Mouse (Mus musculus) kidney, embryonic 14.5 days (tissue): ENCODE data around the gene Hist1h2bh. TPM values are rescaled to one million over a fixed set of nuclear protein-coding genes. Genes with fewer than 3 reads are reported as not detected.
"Not testable (repeated sequence)": the region's sequence is repeated elsewhere in the genome, so short reads cannot be mapped to it uniquely, and the experiment has no call there.

Experiments
- ATAC-seq: fragments of 200-750 bp; cut with Nextera tagmentation; 2 replicates; pipeline ENCODE4 v1.8.0; 2017; ENCODE audit warnings: moderate number of reproducible peaks, mild to moderate bottlenecking, moderate TSS enrichment, moderate library complexity; ENCODE audit not compliant: low FRiP score, low TSS enrichment
- H3K27ac ChIP-seq: fragments of 300-500 bp; sonication (generic); 2 replicates; pipeline ENCODE4 v1.5.1; 2014; ENCODE audit warnings: low read depth, mild to moderate bottlenecking, low read length, moderate library complexity, mixed read lengths
- H3K27me3 ChIP-seq: fragments of 300-500 bp; sonication (generic); 2 replicates; pipeline ENCODE4 v1.6.1; 2014; ENCODE audit warnings: mild to moderate bottlenecking, low read length; ENCODE audit not compliant: control insufficient read depth, insufficient read depth
- H3K36me3 ChIP-seq: fragments of 300-500 bp; sonication (generic); 2 replicates; pipeline ENCODE4 v1.6.1; 2014; ENCODE audit warnings: low read length, mixed read lengths; ENCODE audit not compliant: control insufficient read depth, insufficient read depth
- H3K4me1 ChIP-seq: fragments of 300-500 bp; sonication (generic); 2 replicates; pipeline ENCODE4 v1.6.1; 2014; ENCODE audit warnings: low read length, mixed read lengths; ENCODE audit not compliant: control insufficient read depth, insufficient read depth
- H3K4me2 ChIP-seq: fragments of 300-500 bp; sonication (generic); replicated peaks from 2 replicates; pipeline ENCODE4 v1.6.1; 2014; ENCODE audit warnings: low read depth, mild to moderate bottlenecking, low read length
- H3K4me3 ChIP-seq: fragments of 300-500 bp; sonication (generic); 2 replicates; pipeline ENCODE4 v1.5.1; 2014; ENCODE audit warnings: mild to moderate bottlenecking, low read length
- H3K9ac ChIP-seq: fragments of 300-500 bp; sonication (generic); 2 replicates; pipeline ENCODE4 v1.6.1; 2014; ENCODE audit warnings: low read depth, mild to moderate bottlenecking, low read length, moderate library complexity
- H3K9me3 ChIP-seq: fragments of 300-500 bp; sonication (generic); 2 replicates; pipeline ENCODE4 v1.6.1; 2016; ENCODE audit warnings: low read length; ENCODE audit not compliant: control insufficient read depth
- WGBS: fragments of 180-500 bp; shearing (Covaris S2); extraction: QIAGEN DNeasy Blood & Tissue Kit; methylation state at CpG from one replicate; pipeline ENCODE4 v1.1.7; 2014; 5-methylcytosine and 5-hydroxymethylcytosine counted together
- polyA plus RNA-seq: library from polyadenylated mRNA; unstranded; fragments of >200 nt; fragmentation: Nextera tagmentation; extraction: Ambion mirVana; gene quantifications from 2 replicates; pipeline ENCODE4 v1.2.1, GENCODE M21; 2014

Gene Hist1h2bh
- polyA plus RNA-seq, 1 experiment from 2014 or later = 1.4 TPM

GRCm38 (mm10) chr13:23575271-23575851 lies 32.2 kb upstream of the Hist1h2bh start, which contains the start of gene Hist1h3d:
TSS of gene Hist1h3d (plus strand) at chr13:23575763.
- ATAC-seq = peak; percentile 66
- peak within 1 kb of the TSS; percentile 94 for H3K27ac ChIP-seq
- WGBS = under 1% methylated on average over 18 of the region's 18 CpGs
- H3K9me3 ChIP-seq = no peaks in the 10 kb centered on the region
- peak within 1 kb of the TSS; percentile 80 for H3K9ac ChIP-seq
- H3K4me2 ChIP-seq = peak within 1 kb of the TSS; percentile 60
- H3K4me3 ChIP-seq = peak within 1 kb of the TSS; percentile 54
- H3K27me3 ChIP-seq = no peaks in the 10 kb centered on the region
- H3K4me1 ChIP-seq = 0 out of 2 replicates have a peak, but pooled peaks cover 6% of the 10 kb centered on the region
- H3K36me3 ChIP-seq = no peaks in the 10 kb centered on the region

DNA sequence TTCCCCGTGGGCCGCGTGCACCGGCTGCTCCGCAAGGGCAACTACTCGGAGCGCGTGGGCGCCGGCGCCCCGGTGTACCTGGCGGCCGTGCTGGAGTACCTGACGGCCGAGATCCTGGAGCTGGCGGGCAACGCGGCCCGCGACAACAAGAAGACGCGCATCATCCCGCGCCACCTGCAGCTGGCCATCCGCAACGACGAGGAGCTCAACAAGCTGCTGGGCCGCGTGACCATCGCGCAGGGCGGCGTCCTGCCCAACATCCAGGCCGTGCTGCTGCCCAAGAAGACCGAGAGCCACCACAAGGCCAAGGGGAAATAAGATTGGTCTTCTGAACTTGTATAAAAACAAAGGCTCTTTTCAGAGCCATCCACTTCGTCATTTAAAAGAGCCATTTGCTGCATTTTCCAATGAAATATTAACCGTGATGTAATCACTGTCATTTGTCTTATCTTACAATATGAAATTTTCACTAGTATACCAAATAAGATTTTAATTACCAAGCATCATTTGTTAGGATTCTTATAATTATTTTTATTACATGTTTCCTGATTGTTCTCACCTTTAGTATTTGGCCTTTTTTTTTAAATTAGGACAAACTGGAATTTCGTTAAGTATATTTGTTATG lies 31.5 kb upstream of the Hist1h2bh start:
- H3K9me3 ChIP-seq, H3K36me3 ChIP-seq, H3K27me3 ChIP-seq, ATAC-seq, H3K4me1 ChIP-seq: not testable (repeated sequence)
- peak overlapping the region; percentile 82 for H3K9ac ChIP-seq
- H3K4me2 ChIP-seq = peak overlapping the region; percentile 46
- H3K4me3 ChIP-seq = peak overlapping the region; percentile 54
- WGBS = 4% methylated on average over 7 of the region's 39 CpGs
- peak overlapping the region; percentile 94 for H3K27ac ChIP-seq

DNA sequence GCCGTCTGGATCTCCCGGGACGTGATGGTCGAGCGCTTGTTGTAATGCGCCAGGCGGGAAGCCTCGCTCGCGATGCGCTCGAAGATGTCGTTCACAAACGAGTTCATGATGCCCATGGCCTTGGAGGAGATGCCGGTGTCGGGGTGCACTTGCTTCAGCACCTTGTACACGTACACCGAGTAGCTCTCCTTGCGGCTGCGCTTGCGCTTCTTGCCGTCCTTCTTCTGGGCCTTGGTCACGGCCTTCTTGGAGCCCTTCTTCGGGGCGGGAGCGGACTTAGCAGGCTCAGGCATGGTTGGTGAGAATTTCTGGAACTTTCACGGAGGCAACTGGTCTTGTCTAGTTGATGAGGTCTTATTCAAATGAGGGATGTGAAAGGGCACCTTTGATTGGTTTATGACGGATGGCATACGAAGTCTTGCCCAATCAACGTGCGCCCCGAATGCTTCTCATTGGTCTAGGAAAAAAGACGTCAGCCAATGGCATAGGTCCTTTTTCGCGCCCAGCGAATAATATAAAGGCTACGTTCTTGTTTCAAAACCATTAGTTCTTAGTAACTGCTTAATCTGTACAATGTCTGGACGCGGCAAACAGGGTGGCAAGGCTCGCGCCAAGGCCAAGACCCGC lies 30.8 kb upstream of the Hist1h2bh start, which contains the start of the genes Hist1h2bf and Hist1h2ad:
Hist1h2bf (minus strand) TSS at position 299 of the 627 bp plus-strand sequence.
Hist1h2ad (plus strand) TSS at position 484 of the 627 bp plus-strand sequence.
- Histone ChIP-seq H3K4me3 (peak within 1 kb of the TSS; percentile 54), H3K27ac (peak within 1 kb of the TSS; percentile 94), H3K4me2 (peak within 1 kb of the TSS; percentile 69), H3K9ac (peak within 1 kb of the TSS; percentile 82)
- not testable (repeated sequence) for H3K27me3 ChIP-seq, H3K36me3 ChIP-seq, H3K9me3 ChIP-seq, H3K4me1 ChIP-seq
- ATAC-seq = peak; percentile 92
- under 1% methylated on average over 30 of the region's 42 CpGs for WGBS

DNA sequence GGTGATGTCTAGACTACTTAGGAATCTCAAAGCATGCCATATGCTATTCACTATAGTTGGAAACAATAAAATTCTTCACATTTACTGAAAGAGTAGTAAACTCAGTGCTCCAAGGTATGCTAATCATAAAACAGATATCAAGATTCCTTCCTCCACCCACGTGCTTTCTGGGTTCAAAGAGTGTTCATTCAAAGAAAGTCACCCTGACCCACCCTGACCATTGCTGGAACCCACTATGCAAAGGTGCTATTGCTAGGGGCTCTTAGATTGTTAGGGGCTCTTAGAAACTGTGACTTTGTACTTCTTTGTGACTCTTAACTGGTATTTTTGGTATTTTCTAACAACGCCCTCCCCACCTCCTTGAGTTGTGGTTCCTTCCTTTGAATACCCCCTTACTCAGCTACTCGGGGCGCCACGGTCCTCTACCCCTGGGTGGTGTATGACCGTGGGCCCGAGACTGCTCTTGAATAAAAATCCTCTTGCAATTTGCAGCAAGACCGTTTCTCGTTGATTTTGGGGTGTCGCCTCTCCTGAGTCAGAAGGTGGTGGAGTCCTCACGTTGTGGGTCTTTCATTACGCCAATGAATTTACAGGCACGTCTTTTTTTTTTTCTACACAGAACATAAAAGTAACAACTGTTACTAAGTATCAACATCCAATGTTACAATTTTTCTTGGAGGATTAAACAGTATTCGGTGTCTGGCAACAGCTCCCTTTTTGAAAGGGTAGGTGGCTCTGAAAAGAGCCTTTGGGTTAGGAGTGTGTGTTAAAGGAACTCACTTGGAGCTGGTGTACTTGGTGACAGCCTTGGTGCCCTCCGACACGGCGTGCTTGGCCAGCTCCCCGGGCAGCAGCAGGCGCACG lies 30.1 kb upstream of the Hist1h2bh start:
- WGBS = 12% methylated on average over 17 of the region's 20 CpGs
- not testable (repeated sequence) for H3K9me3 ChIP-seq, ATAC-seq

GRCm38 (mm10) chr13:23572218-23573033 lies 29.2 kb upstream of the Hist1h2bh start:
- Histone ChIP-seq H3K4me3 (peak overlapping the region; percentile 43), H3K4me1 (0 out of 2 replicates have a peak, but pooled peaks cover 6% of the 10 kb centered on the region), H3K27ac (peak overlapping the region; percentile 92), H3K36me3 (no peaks in the 10 kb centered on the region), H3K4me2 (peak overlapping the region; percentile 69), H3K9ac (peak overlapping the region; percentile 82), H3K9me3 (no peaks in the 10 kb centered on the region), H3K27me3 (no peaks in the 10 kb centered on the region)
- ATAC-seq = no peak
- 27% methylated on average over 2 of the region's 2 CpGs for WGBS

More for the DNA sequence above, 30.1 kb upstream of the Hist1h2bh start:
- H3K4me1 ChIP-seq, H3K27me3 ChIP-seq, H3K36me3 ChIP-seq: not testable (repeated sequence)
- Histone ChIP-seq H3K4me2 (peak overlapping the region; percentile 69), H3K4me3 (peak overlapping the region; percentile 43), H3K27ac (peak overlapping the region; percentile 92), H3K9ac (peak overlapping the region; percentile 82)

DNA sequence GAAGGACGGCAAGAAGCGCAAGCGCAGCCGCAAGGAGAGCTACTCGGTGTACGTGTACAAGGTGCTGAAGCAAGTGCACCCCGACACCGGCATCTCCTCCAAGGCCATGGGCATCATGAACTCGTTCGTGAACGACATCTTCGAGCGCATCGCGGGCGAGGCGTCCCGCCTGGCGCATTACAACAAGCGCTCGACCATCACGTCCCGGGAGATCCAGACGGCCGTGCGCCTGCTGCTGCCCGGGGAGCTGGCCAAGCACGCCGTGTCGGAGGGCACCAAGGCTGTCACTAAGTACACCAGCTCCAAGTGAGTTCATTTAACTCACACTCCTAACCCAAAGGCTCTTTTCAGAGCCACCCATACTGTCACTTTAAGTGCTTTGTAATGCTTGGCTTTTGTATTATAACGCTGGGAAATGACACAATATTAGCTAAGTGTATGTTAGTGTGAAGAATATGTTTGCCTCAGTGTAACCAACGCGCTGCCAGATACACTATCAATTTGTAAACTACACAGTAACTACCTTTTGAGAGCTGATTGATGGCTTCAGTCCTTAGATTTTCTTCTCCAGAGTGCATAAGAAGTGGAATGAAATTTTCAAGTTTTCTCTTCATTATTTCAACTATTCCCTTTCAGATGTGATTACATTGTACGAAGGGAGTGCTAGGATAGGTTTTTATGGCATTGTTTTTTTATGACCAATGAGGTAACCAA lies 28.5 kb upstream of the Hist1h2bh start:
- not testable (repeated sequence) for ATAC-seq, H3K27me3 ChIP-seq, H3K4me1 ChIP-seq, H3K9me3 ChIP-seq, H3K36me3 ChIP-seq
- Histone ChIP-seq H3K4me2 (peak overlapping the region; percentile 69), H3K4me3 (peak overlapping the region; percentile 43), H3K9ac (peak overlapping the region; percentile 82), H3K27ac (peak overlapping the region; percentile 92)
- under 1% methylated on average over 13 of the region's 34 CpGs for WGBS

GRCm38 (mm10) chr13:23571022-23571503 lies 27.9 kb upstream of the Hist1h2bh start, which contains the start of the genes Hist1h2ae and Hist1h2bg:
TSS of gene Hist1h2ae (minus strand) at chr13:23571220.
TSS of gene Hist1h2bg (plus strand) at chr13:23571396.
- under 1% methylated on average over 18 of the region's 18 CpGs for WGBS
- peak; percentile 93 for ATAC-seq
- Histone ChIP-seq H3K4me1 (0 out of 2 replicates have a peak, but pooled peaks cover 3% of the 10 kb centered on the region), H3K4me2 (peak within 1 kb of the TSS; percentile 69), H3K27ac (peak within 1 kb of the TSS; percentile 92), H3K27me3 (no peaks in the 10 kb centered on the region), H3K36me3 (no peaks in the 10 kb centered on the region), H3K9me3 (no peaks in the 10 kb centered on the region), H3K9ac (peak within 1 kb of the TSS; percentile 82), H3K4me3 (peak within 1 kb of the TSS; percentile 43)
